Mouse (Mus musculus) layer of hippocampus, adult 2 months (tissue): Measurements from ENCODE around the gene Cabp7. TPM values are rescaled to one million over a fixed set of nuclear protein-coding genes. Genes with fewer than 3 reads are reported as not detected.
A peak's percentile ranks its signal among the peaks of the same experiment; 100 is the strongest.

Experiments used
- DNase-seq, 2 experiments: peaks; one replicate each; pipeline ENCODE4 v3.0.0; 2022; ENCODE audit warnings: low spot score in 2 of 2
- H3K27ac ChIP-seq: fragments of 200-600 bp; 2 replicates; pipeline ENCODE4 v1.8.1; 2022
- H3K4me3 ChIP-seq: fragments of 200-600 bp; 2 replicates; pipeline ENCODE4 v1.8.1; 2022; ENCODE audit warnings: mild to moderate bottlenecking
- CTCF ChIP-seq: fragments of 200-600 bp; conservative IDR thresholded peaks from 2 replicates; pipeline ENCODE4 v1.8.1; 2022; ENCODE audit warnings: antibody characterized with exemption, mild to moderate bottlenecking, moderate library complexity
- total RNA-seq, 2 experiments: library from RNA; stranded (reverse); gene quantifications; 2 replicates each; pipeline ENCODE4 v1.2.3; 2021

Gene Cabp7
- total RNA-seq, 2 experiments from 2014 or later = 309 to 329 TPM

DNA sequence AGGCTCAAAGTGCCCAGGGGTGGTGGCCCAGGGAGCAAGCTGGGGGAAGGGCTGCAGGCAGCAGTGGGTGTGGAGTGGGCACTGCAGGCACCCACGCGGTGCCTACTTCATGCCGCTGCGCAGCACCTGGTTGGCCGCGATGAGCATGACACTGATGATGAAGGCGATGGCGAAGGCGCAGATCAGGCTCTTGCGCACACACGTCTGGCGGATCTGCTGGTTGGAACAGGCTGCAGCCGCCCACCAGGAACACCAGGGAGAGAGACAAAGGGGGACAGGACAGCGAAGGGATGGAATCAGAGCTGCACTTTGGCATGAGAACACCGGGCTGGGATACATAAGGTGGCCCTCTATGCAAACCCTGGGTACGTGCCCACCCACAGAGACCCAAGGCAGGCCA lies 7.9 kb downstream of the Cabp7 start:
- Histone ChIP-seq H3K4me3 (no peak overlapping the region), H3K27ac (peak overlapping the region; percentile 83)
- DNase-seq = no peak
- TF ChIP-seq CTCF = no peak

DNA sequence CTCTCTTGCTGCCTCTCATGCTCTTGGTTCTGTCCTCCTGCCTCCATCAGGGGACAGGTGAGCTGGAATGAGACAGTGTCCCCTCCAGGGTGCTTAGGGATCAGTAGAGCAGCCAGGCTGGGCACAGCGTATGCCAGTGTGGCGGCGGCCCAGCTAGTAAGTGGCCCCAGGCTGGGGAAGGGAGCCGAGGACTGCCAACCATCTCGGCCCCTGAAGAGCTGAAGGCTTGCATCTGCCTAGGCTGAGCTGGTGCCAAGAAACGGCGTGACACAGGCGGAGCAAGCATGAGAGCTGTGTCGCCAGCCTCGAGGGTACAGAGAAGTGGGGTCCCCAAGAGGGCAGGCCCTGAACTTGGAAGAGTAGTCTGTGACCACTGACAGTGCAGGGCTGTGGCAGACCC lies 8.9 kb downstream of the Cabp7 start:
- TF ChIP-seq CTCF = no peak
- no peak for DNase-seq
- Histone ChIP-seq H3K4me3 (no peak overlapping the region), H3K27ac (peak overlapping the region; percentile 83)

DNA sequence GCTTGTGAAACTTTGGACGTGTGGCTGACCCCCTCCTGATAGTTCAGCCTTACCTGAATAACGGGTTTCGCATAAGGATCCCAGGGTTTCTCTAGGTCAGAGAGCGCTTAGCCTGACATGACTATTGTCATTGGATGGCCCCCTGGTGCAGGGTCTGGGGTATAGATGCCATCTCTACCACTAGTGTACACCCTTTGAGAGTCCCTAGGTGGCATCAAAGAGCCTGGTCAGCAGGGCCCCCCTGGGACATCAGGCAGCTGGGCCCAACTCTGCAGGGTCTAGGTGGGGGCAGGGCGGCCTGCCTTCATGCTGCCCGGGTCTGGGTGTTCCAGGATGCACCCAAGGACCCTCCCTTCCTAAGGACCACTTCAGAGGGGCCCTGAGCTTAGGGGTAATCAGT lies 10.2 kb downstream of the Cabp7 start:
- peak; percentile 58 for TF ChIP-seq CTCF
- Histone ChIP-seq H3K27ac (no peak overlapping the region), H3K4me3 (no peak overlapping the region)
- no peak for DNase-seq

DNA sequence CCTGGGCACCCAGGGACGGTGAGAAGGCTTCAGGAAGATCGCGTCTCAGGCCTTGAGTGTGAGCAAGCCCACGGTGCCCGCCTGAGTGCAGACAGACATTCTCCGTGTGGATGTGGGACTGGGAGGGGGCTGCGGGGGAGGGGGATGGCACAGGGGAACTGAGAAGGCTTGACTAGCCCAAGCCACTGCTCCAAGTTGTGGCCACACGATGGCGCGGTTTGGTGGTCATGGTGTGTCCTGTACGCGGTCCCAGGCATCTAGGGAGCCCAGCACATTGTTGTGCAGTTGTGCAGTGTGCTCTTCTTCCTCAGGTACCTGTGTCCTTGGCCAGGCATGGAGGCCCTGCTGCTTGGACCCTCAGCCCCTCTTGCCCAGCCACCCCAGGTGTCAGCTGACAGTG lies 12.4 kb downstream of the Cabp7 start:
- TF ChIP-seq CTCF = peak; percentile 49

DNA sequence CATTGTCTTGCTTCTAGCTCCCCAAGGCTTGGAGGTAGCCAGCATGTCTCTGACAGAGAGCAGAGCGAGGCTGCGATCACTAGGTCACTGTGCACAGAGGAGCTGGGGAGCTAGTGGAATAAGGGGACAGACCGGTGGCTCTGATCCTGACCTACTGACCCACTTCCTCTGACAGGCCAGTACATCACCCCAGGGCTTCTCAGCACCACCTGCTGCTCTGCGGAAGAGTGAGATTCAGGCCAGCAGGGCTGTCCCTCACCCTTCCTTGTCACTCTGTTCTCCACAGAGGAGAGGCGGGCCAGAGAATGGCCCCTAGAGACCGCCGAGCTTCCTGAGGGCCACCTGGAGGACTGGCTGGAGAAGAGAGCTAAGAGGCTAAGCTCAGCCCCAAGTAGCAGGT lies 14.8 kb downstream of the Cabp7 start:
- no peak for TF ChIP-seq CTCF
- DNase-seq = no peak
- no peak overlapping the region for H3K4me3 ChIP-seq
- H3K27ac ChIP-seq = no peak overlapping the region

More for the DNA sequence above, 12.4 kb downstream of the Cabp7 start:
- H3K27ac ChIP-seq = no peak overlapping the region
- no peak for DNase-seq
- H3K4me3 ChIP-seq = no peak overlapping the region

DNA sequence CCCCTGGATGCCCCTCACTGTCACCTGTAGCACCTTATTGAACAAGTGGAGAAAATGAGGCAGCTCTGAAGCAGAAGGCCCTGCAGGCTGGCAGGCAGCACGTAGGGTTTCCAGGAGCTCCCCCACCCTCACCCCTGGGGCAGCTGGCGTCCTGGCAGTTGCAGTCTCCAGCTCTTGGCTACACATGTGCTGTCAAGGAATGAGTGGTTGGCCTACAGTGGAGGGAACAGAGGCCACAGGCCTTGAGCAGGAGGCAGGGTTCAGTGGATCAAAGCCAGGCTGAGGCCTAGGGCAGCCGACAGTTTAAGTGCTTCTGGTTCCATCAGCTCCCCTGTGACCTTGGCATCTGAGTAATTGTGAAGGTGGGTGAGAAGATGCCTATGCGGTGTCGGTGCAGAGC lies 15.7 kb downstream of the Cabp7 start:
- Histone ChIP-seq H3K27ac (no peak overlapping the region), H3K4me3 (no peak overlapping the region)
- TF ChIP-seq CTCF = no peak
- DNase-seq = no peak

DNA sequence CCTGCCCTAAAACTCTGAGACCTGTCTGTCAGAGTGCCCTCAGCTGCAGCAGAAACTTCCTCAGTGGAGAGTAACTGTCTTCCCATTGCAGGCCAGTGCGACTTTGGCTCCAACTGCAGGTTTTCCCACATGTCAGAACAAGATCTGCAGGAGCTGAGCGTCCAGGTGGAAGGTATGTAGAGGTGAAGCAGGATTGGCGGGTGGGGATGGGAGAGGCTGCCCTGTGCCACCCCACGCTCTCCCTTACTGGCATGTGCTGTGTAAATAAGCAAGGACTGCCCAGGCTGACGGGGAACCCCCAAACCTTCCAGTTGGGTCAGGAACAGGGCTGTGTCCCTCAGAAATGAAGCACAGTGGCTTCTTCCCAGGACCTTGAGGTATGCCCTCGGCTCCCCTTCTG lies 16.5 kb downstream of the Cabp7 start:
- Histone ChIP-seq H3K27ac (no peak overlapping the region), H3K4me3 (no peak overlapping the region)
- DNase-seq = no peak
- TF ChIP-seq CTCF = no peak

DNA sequence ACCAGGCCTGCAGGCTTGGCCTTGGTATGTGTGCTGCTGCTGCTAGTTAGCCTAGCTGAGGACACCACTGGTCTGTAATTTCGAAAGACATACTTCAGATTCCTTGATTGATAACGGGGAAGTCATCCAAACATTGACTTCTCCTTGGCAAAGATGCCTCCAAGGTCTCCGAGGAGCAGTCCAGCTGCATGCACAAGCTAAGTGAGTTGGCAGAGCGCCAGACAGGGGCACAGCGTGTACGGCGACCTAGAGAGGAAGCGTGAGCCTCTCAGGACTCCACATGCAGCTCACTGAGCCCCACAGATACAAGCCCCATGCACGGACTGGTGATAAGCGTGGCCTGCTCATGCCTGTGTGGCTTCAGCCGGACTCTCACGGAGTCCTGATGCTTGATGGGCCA lies 17.0 kb downstream of the Cabp7 start:
- Histone ChIP-seq H3K4me3 (no peak overlapping the region), H3K27ac (no peak overlapping the region)
- TF ChIP-seq CTCF = no peak
- DNase-seq = no peak

DNA sequence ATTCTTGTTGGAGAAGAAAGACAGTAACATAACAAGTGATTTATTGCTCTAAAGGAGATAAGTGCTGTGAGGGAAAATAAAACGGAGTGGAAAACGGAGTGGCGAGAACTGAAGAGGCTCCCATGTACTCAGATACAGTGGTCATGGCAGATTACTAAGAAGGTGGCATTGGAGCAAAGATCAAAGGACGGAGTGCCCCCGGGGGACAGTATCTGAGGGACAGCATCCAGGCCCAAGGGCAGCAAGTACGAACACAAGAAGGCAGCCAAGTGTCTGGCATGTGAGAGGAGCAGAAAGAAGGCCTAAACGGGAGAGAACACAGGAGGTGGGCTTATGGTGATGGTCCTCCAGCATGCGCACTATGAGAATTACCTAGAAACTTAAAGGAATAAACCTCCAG lies 24.9 kb downstream of the Cabp7 start:
- no peak for TF ChIP-seq CTCF
- Histone ChIP-seq H3K27ac (no peak overlapping the region), H3K4me3 (no peak overlapping the region)
- no peak for DNase-seq

DNA sequence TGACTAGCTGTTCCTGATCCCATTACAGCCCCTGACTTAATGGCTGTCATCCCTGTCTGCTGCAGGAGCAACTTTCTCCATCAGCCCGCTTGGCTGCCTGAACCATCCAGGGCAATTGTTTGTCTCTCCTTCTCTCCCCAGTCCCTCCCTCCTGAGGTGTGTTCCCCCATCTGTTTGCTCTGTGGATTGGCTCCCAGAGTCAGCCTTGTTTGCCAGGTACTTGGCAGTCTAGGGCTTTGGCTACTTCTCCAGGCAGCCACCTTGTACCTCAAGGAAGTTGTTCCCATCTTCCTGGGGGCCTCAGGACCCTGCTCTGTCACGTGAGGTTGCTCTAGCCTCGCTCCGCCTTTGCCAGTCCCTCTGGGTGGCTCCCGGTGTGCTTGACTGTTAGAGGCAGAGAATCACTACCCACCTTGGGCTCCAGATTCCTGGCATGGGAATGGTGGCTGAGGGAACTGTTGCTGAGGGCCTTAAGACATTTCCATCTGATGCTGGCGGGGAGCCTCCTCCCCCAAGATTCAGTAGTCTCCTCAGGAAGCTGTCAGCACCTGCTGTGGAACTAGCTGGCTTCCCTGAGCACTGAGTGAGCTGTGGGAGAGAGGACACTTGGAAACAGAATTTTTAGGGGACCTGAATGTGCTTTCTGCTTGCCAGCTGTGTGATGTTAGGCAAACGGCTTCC lies 25.5 kb downstream of the Cabp7 start:
- DNase-seq = no peak
- Histone ChIP-seq H3K4me3 (no peak overlapping the region), H3K27ac (no peak overlapping the region)
- no peak for TF ChIP-seq CTCF

DNA sequence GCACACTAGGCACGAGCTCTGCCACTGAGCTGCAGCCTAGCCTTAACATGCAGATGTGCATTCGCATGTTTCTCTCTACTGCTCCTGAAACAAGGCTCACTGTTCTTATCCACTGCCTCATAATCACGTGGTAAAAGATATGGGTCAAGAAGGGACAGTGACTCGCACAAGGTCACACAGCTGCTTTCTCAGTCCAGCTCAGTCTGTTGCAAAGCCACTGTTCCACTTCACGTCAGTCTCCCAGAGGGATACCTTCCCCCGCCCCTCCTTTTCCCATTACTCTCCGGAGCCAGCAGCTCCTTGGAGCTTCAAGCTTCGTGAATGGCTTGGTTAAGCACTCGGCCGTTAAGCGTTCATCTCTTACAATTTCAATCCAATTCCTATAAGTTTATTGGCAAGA lies 26.2 kb downstream of the Cabp7 start:
- no peak for TF ChIP-seq CTCF
- DNase-seq = no peak
- Histone ChIP-seq H3K4me3 (no peak overlapping the region), H3K27ac (no peak overlapping the region)

DNA sequence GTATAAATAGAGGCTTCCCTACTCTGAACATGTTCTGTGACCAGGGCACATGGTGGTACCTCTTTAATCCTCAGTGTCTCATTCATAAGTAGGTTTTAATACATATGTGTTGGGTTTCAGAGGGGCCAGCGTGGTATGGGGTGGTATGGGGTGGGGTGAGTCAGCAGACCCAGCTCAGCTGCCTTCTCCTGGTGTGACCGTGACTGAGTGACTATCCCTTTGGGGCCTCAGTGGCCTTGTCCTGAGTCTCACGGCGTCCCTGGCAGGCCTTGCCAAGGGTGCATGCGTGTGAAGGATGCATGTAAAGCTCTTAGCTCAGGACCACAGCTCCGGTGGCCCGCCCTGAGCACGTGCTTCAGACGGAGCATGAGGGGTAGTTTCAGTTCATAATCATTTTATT lies 26.6 kb downstream of the Cabp7 start:
- Histone ChIP-seq H3K4me3 (no peak overlapping the region), H3K27ac (no peak overlapping the region)
- no peak for TF ChIP-seq CTCF
- no peak for DNase-seq

DNA sequence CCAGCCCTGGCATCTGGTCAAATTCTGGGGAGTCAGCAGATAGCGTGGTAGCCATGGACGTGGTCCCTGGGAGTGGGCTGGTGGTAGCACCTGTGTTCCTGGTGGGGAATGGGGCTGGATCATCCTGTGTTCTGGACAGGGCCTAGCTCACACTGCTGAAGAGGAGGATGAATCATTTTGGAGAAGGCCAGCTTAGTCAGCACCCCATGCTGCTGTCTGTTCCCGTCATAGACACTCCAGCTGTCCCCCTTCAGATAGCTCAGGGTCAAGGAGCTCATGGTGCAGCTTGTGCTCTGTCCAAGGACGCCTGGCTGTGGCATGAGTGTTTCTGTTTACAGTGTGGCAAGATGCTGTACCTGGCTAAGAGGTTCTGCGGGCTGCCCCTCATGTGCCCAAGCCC lies 28.0 kb downstream of the Cabp7 start:
- TF ChIP-seq CTCF = no peak
- no peak for DNase-seq
- Histone ChIP-seq H3K27ac (no peak overlapping the region), H3K4me3 (no peak overlapping the region)

DNA sequence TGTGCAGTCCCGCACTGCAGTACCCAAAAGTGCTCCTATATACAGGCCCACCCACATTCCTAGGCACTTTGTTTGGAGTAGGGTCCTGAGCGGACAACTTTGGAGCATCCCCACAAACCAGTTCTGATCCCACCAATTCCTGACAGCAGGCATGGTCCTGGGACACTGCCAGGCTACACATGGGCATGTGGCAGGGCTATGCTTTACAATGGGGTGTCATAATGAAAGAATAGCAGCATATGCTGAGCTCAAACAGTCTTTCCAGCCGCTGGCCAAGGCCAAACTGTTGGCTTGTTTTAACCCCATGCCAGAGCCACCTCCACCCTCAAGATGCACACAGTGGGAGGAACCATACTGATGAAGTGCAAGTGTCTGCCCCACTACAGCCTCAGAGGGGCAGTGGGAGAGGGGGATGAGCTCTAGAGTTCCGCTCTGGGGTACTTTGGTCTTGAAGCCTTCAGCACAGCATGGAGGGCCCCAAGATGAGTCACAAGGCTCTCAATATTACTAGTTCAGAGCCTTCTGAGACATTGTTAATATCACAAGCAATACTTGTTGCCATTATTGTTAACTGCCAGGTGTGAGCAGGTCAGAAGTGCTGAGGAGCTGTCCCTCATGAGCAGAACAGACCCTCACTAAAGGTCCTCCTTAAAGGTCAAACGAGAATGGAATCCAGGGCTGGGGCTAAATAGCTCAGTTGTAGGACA lies 29.9 kb downstream of the Cabp7 start:
- H3K27ac ChIP-seq = no peak overlapping the region
- no peak overlapping the region for H3K4me3 ChIP-seq
- no peak for TF ChIP-seq CTCF
- no peak for DNase-seq
